Mouse (Mus musculus) megakaryocyte-erythroid progenitor cell, adult 5-6 weeks (primary cell): Measurements from ENCODE around the gene Lmbr1l. TPM values are rescaled to one million over a fixed set of nuclear protein-coding genes. Genes with fewer than 3 reads are reported as not detected.

ENCODE experiments used
- total RNA-seq, 2 experiments: library from RNA; stranded (forward) in 1 of 2; stranded (reverse) in 1 of 2; fragments of 200-1000, 215-1000 nt in 1 of 2; fragments of >200 nt in 1 of 2; fragmentation: Nextera tagmentation in 1 of 2; gene quantifications; 2 replicates each; pipeline ENCODE4 v1.2.3; 2014 to 2017

Lmbr1l gene
- total RNA-seq, 2 experiments from 2014 or later: 5.7 to 14.5 TPM

Other genes starting within 250 kb of the Lmbr1l start
- gene Rnd1, start 240.8 kb downstream of the Lmbr1l start, total RNA-seq (2014; fragmentation: Nextera tagmentation): 0.64 TPM in 1 of 2 replicates, not detected in the other
- gene Rnd1, start 240.8 kb downstream of the Lmbr1l start, total RNA-seq (2017): 0.61 TPM in 1 of 2 replicates, not detected in the other
- not detected in 2 replicates for gene Ccdc65, start 210.0 kb downstream of the Lmbr1l start, total RNA-seq (2014; fragmentation: Nextera tagmentation)
- not detected in 2 replicates for gene Ccdc65, start 210.0 kb downstream of the Lmbr1l start, total RNA-seq (2017)
- 5.5 and 6.1 TPM in 2 replicates for gene Fkbp11, start 190.0 kb downstream of the Lmbr1l start, total RNA-seq (2014; fragmentation: Nextera tagmentation)
- 5.8 and 6.9 TPM in 2 replicates for gene Fkbp11, start 190.0 kb downstream of the Lmbr1l start, total RNA-seq (2017)
- 22.5 and 23.2 TPM in 2 replicates for gene Arf3, start 155.0 kb downstream of the Lmbr1l start, total RNA-seq (2014; fragmentation: Nextera tagmentation)
- 16.9 and 22.1 TPM in 2 replicates for gene Arf3, start 155.0 kb downstream of the Lmbr1l start, total RNA-seq (2017)
- not detected in 2 replicates for gene Wnt10b, start 140.1 kb downstream of the Lmbr1l start, total RNA-seq (2014; fragmentation: Nextera tagmentation)
- not detected in 2 replicates for gene Wnt10b, start 140.1 kb downstream of the Lmbr1l start, total RNA-seq (2017)
- not detected in 2 replicates for gene Wnt1, start 128.4 kb downstream of the Lmbr1l start, total RNA-seq (2014; fragmentation: Nextera tagmentation)
- gene Wnt1, start 128.4 kb downstream of the Lmbr1l start, total RNA-seq (2017): not detected in 2 replicates
- not detected in 2 replicates for gene Ddn, start 108.7 kb downstream of the Lmbr1l start, total RNA-seq (2014; fragmentation: Nextera tagmentation)
- 0.08 TPM in 1 of 2 replicates, not detected in the other for gene Ddn, start 108.7 kb downstream of the Lmbr1l start, total RNA-seq (2017)
- 61.3 and 121 TPM in 2 replicates for gene Prkag1, start 86.7 kb downstream of the Lmbr1l start, total RNA-seq (2014; fragmentation: Nextera tagmentation)
- 120 and 143 TPM in 2 replicates for gene Prkag1, start 86.7 kb downstream of the Lmbr1l start, total RNA-seq (2017)
- 55.2 and 72.7 TPM in 2 replicates for gene Kmt2d, start 47.0 kb downstream of the Lmbr1l start, total RNA-seq (2014; fragmentation: Nextera tagmentation)
- 27.5 and 31.8 TPM in 2 replicates for gene Kmt2d, start 47.0 kb downstream of the Lmbr1l start, total RNA-seq (2017)
- gene Rhebl1, start 23.7 kb downstream of the Lmbr1l start, total RNA-seq (2014; fragmentation: Nextera tagmentation): 17.4 and 25.2 TPM in 2 replicates
- 4.3 and 9.4 TPM in 2 replicates for gene Rhebl1, start 23.7 kb downstream of the Lmbr1l start, total RNA-seq (2017)
- gene Dhh, start 19.7 kb downstream of the Lmbr1l start, total RNA-seq (2014; fragmentation: Nextera tagmentation): not detected in 2 replicates
- not detected in 2 replicates for gene Dhh, start 19.7 kb downstream of the Lmbr1l start, total RNA-seq (2017)
- gene Tuba1b, start 16.3 kb upstream of the Lmbr1l start, total RNA-seq (2014; fragmentation: Nextera tagmentation): 2,322 and 3,225 TPM in 2 replicates
- 801 and 969 TPM in 2 replicates for gene Tuba1b, start 16.3 kb upstream of the Lmbr1l start, total RNA-seq (2017)
- gene Gm49450, start 35.3 kb upstream of the Lmbr1l start, total RNA-seq (2014; fragmentation: Nextera tagmentation): not detected in 2 replicates
- gene Gm49450, start 35.3 kb upstream of the Lmbr1l start, total RNA-seq (2017): not detected in 2 replicates
- gene Tuba1a, start 35.5 kb upstream of the Lmbr1l start, total RNA-seq (2014; fragmentation: Nextera tagmentation): 4.5 and 10.2 TPM in 2 replicates
- gene Tuba1a, start 35.5 kb upstream of the Lmbr1l start, total RNA-seq (2017): 9.7 and 16.0 TPM in 2 replicates
- gene Tuba1c, start 111.7 kb upstream of the Lmbr1l start, total RNA-seq (2014; fragmentation: Nextera tagmentation): 85.6 and 109 TPM in 2 replicates
- 34.5 and 41.4 TPM in 2 replicates for gene Tuba1c, start 111.7 kb upstream of the Lmbr1l start, total RNA-seq (2017)
- gene Prph, start 136.9 kb upstream of the Lmbr1l start, total RNA-seq (2014; fragmentation: Nextera tagmentation): not detected in 2 replicates
- not detected in 2 replicates for gene Prph, start 136.9 kb upstream of the Lmbr1l start, total RNA-seq (2017)
- gene Troap, start 156.3 kb upstream of the Lmbr1l start, total RNA-seq (2014; fragmentation: Nextera tagmentation): 25.0 and 40.8 TPM in 2 replicates
- 6.6 and 37.9 TPM in 2 replicates for gene Troap, start 156.3 kb upstream of the Lmbr1l start, total RNA-seq (2017)
- not detected in 2 replicates for gene C1ql4, start 169.6 kb upstream of the Lmbr1l start, total RNA-seq (2014; fragmentation: Nextera tagmentation)
- not detected in 2 replicates for gene C1ql4, start 169.6 kb upstream of the Lmbr1l start, total RNA-seq (2017)
- gene Dnajc22, start 174.9 kb upstream of the Lmbr1l start, total RNA-seq (2014; fragmentation: Nextera tagmentation): not detected in 2 replicates
- gene Dnajc22, start 174.9 kb upstream of the Lmbr1l start, total RNA-seq (2017): not detected in 2 replicates
- not detected in 2 replicates for gene Spats2, start 207.7 kb upstream of the Lmbr1l start, total RNA-seq (2014; fragmentation: Nextera tagmentation)
- gene Spats2, start 207.7 kb upstream of the Lmbr1l start, total RNA-seq (2017): 0.61 TPM in 1 of 2 replicates, not detected in the other